Mouse (Mus musculus): ENCODE data around the gene Vtcn1.
A peak's percentile ranks its signal among the peaks of the same experiment; 100 is the strongest.

Vtcn1 gene

GRCm38 (mm10) chr3:100857139-100857538 is 31.9 kb downstream of the Vtcn1 start:
- DNase-seq = no peak

GRCm38 (mm10) chr3:100858334-100859002 is 33.2 kb downstream of the Vtcn1 start:
- DNase-seq = no peak

- no peak for DNase-seq
Observed at GRCm38 (mm10) chr3:100861307-100862303, 36.3 kb downstream of the Vtcn1 start.

GRCm38 (mm10) chr3:100866946-100867345 is 41.7 kb downstream of the Vtcn1 start:
- DNase-seq = no peak

- DNase-seq = no peak
Observed at GRCm38 (mm10) chr3:100877057-100877456, 51.8 kb downstream of the Vtcn1 start.

DNA sequence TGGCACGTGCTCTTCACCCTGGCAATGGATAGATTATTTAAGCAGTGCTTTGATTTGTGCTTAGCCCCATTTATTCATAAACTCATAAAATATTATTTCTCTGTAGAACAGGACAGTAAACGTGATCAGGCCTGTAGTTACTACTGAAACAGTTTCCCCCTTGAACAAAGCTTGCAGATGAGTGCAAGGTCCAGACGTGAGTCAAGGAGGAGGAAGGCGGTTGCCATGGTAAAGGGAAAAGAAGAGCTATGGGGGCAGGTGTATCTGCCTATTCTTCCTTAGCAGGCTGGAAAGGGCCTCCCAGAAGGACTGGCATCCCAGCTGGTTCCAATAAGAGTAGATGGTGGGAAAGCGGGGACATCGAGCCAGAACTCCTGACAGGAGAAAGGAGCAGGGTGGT is 56.1 kb downstream of the Vtcn1 start:
- DNase-seq = no peak

- DNase-seq = no peak
Observed at GRCm38 (mm10) chr3:100881843-100882634, 56.8 kb downstream of the Vtcn1 start.

DNA sequence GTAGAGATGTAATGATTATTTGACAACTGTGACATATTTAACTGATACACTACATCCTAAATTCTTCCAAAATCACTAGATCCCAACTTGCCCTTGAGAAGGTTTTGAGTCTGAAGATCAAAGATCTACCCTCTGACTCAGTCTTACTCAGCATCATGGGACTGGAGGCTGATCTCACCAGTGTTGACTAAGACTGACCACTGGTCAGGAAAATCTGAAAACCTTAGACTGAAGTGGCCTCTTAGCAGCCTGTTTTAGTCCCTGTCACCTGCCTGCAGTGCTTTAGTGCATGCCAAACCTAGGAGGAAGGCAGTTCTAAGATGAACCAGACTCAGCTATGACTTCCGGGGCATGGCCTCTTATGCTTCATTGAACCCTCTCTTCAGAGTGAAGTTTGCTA is 64.0 kb downstream of the Vtcn1 start:
- no peak for DNase-seq

DNA sequence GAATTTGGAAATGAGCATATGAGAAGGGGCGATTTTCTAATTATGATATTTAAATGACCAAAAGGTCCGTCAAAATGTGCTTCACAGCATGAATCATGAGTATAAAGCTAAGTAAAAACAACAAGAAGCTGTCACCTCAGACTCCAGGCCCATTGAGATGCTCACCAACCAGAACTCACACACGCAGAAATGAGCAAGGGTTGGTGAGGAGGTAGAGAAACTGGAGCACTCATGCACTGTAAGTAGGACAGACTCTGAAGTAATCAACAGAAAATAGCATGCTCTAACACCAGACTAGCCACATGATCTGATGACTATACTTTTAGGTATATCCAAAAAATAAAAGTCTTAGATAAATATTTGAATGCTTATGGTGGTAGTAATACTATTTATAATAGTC is 65.1 kb downstream of the Vtcn1 start:
- DNase-seq = no peak

GRCm38 (mm10) chr3:100892383-100893335 is 67.4 kb downstream of the Vtcn1 start:
- DNase-seq = no peak

- DNase-seq = no peak
Observed at GRCm38 (mm10) chr3:100895500-100895899, 70.2 kb downstream of the Vtcn1 start.

DNA sequence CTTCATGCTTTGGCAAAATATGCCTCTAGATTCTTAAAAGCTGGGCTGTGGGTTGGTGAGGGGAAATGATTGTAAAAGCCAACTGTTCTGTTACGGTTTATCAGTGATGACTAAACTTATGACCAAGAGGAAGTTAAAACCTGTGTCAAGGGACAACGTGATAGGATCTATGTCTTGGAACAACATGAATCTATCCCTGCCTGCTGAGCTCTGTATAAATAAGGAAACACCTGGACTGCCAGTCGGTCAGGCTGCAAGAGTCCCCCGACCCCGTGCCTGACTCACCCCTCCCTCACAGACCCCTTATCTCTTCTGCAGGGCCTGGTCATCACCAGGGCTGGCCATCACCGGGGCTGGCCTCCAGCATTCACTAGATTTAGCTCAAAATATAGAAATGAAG is 80.9 kb downstream of the Vtcn1 start:
- no peak for DNase-seq

GRCm38 (mm10) chr3:100906916-100907315 is 81.7 kb downstream of the Vtcn1 start:
- peak; percentile 23 for DNase-seq

DNA sequence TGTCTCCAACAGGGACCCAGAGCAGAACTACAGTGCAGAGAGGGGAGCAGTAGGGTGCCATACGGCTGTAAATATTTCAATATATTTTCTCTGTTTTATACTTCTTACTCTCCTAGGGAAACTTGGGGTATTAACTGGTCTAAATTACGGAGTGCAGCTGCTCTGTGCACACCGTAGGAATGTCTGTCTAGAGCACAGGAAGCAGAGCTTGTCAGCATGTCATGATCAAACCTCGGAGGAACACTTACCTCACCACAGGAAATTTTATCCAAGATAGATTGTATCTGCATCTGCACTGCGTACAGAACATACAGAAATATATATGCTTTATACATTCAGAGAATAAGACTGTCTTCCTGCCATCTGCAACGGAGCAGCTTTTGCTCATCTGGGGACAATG is 83.3 kb downstream of the Vtcn1 start:
- DNase-seq = no peak

DNA sequence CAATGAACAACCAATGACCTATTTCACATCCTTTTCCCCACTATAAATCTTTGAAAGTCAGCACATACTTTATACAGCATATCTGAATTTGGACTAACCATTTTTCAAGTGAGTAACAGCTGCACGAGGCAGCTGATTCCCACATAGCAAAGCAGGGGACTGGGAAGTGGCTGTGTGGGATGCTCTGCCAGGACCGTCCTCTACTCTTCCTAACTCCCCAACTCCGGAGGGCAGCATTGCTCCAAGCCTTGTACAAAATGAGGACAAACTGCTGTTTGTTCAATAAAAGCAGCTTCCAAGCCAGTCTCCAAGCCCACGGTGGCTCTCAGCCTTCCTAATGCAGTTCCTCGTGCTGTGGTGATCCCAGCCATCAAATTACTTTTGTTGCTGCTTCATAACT is 85.4 kb downstream of the Vtcn1 start:
- DNase-seq = no peak

GRCm38 (mm10) chr3:100911026-100911425 is 85.8 kb downstream of the Vtcn1 start:
- no peak for DNase-seq

GRCm38 (mm10) chr3:100911498-100912213 is 86.4 kb downstream of the Vtcn1 start:
- DNase-seq = no peak

DNA sequence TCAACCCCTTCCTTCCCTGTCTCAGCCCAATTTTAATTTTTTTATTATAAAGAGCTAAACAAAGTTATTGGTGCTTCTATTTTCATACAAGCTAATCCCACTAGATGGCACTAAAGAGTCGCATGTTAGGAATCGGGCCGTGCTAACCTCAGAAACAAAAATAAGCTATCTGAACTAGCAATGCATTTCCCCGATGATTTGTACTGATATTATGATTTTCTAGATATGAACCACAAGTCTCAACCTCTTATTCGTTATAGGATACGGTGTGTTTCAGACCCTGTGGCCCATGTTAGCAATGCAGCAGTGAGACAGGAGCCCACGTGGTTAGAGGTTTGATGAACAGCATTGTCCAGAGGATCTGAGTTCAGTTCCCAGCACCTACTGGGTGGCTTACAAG is 91.6 kb downstream of the Vtcn1 start:
- DNase-seq = peak; percentile 41

GRCm38 (mm10) chr3:100920611-100921140 is 95.4 kb downstream of the Vtcn1 start:
- DNase-seq = no peak

DNA sequence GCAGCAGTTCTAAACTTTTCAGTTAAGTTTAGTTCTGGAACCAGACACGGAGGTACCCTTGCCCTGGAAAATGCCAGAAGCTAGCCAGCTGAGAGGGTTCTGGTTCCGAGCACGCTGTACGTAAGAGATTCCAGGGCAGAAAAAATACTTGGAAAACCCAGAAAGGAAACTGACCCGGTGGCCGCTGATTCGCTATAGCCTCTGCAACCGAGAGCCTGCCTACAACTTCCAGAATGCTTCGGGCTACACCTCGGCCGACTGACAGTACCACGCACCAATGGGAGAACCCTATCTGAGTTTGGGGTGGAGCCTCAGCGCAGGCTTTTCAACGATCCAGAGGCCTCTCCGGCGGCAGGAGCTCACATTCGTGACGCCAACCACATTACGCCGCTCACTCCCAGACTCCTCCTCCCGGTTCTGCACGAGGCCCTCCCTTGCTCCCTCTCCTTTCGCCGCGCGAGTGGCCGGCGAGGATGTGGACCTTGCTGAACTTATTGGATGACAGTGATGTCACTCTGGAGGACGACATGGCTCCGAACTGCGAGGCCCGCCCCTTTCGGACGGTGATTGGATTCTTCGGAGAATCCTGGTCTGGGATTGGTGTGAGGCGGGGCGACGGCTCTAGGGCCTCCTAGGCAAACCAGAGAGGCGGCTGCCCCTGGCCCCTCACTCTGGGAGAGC is 96.7 kb downstream of the Vtcn1 start, which contains the start of gene Trim45:
Gene Trim45 (plus strand): TSS at position 378 of the 681 bp plus-strand sequence.
- DNase-seq = peak; percentile 99

Data from kidney, postnatal 14 days (tissue).